Mouse (Mus musculus) kidney, embryonic 15.5 days (tissue): Measurements from ENCODE around the gene Gm3159. TPM values are rescaled to one million over a fixed set of nuclear protein-coding genes. Genes with fewer than 3 reads are reported as not detected.
"Not testable (repeated sequence)": the region's sequence is repeated elsewhere in the genome, so short reads cannot be mapped to it uniquely, and the experiment has no call there.

Source experiments
- ATAC-seq: fragments of 200-750 bp; cut with Nextera tagmentation; replicated peaks from 2 replicates; pipeline ENCODE4 v1.8.0; 2017; ENCODE audit warnings: moderate TSS enrichment; ENCODE audit not compliant: low FRiP score
- H3K27ac ChIP-seq: fragments of 300-500 bp; sonication (generic); 2 replicates; pipeline ENCODE4 v1.5.1; 2015; ENCODE audit warnings: mild to moderate bottlenecking, inconsistent platforms
- H3K27me3 ChIP-seq: fragments of 300-500 bp; sonication (generic); 2 replicates; pipeline ENCODE4 v1.6.1; 2015; ENCODE audit warnings: inconsistent platforms
- H3K36me3 ChIP-seq: fragments of 300-500 bp; sonication (generic); 2 replicates; pipeline ENCODE4 v1.6.1; 2015; ENCODE audit warnings: inconsistent platforms
- H3K4me1 ChIP-seq: fragments of 300-500 bp; sonication (generic); 2 replicates; pipeline ENCODE4 v1.6.1; 2015; ENCODE audit warnings: inconsistent platforms
- H3K4me2 ChIP-seq: fragments of 300-500 bp; sonication (generic); 2 replicates; pipeline ENCODE4 v1.6.1; 2015; ENCODE audit warnings: moderate library complexity, mild to moderate bottlenecking, inconsistent platforms
- H3K4me3 ChIP-seq: fragments of 300-500 bp; sonication (generic); replicated peaks from 2 replicates; pipeline ENCODE4 v1.5.1; 2015; ENCODE audit warnings: mild to moderate bottlenecking, inconsistent platforms
- H3K9ac ChIP-seq: fragments of 300-500 bp; sonication (generic); 2 replicates; pipeline ENCODE4 v1.6.1; 2015; ENCODE audit warnings: mild to moderate bottlenecking, inconsistent platforms
- H3K9me3 ChIP-seq: fragments of 300-500 bp; sonication (generic); replicated peaks from 2 replicates; pipeline ENCODE4 v1.6.1; 2016; ENCODE audit warnings: inconsistent platforms
- WGBS: fragments of 180-500 bp; shearing (Covaris S2); methylation state at CpG from one replicate; pipeline ENCODE4 v1.1.7; 2015; ENCODE audit warnings: mixed read lengths; 5-methylcytosine and 5-hydroxymethylcytosine counted together
- polyA plus RNA-seq: library from polyadenylated mRNA; unstranded; fragments of >200 nt; fragmentation: Nextera tagmentation; extraction: Ambion mirVana; gene quantifications from 2 replicates; pipeline ENCODE4 v1.2.1, GENCODE M21; 2015

Gm3159 gene
- polyA plus RNA-seq: not detected in 2 replicates

GRCm38 (mm10) chr14:4397226-4397625 is at the start of gene Gm3159:
TSS of gene Gm3159 (plus strand) at chr14:4397526.
- H3K27ac ChIP-seq, H3K4me2 ChIP-seq, H3K36me3 ChIP-seq, H3K27me3 ChIP-seq, H3K9me3 ChIP-seq, H3K4me3 ChIP-seq, H3K4me1 ChIP-seq, H3K9ac ChIP-seq, ATAC-seq: not testable (repeated sequence)
- 84% methylated on average over 3 of the region's 3 CpGs for WGBS

- not testable (repeated sequence) for H3K36me3 ChIP-seq, H3K4me2 ChIP-seq, H3K27ac ChIP-seq, H3K27me3 ChIP-seq, H3K9me3 ChIP-seq, H3K4me3 ChIP-seq, H3K4me1 ChIP-seq, H3K9ac ChIP-seq, ATAC-seq
- 88% methylated on average over 3 of the region's 3 CpGs for WGBS
Measured at GRCm38 (mm10) chr14:4368991-4369390, 28.3 kb upstream of the Gm3159 start.

- not testable (repeated sequence) for H3K27ac ChIP-seq, H3K27me3 ChIP-seq, ATAC-seq, H3K4me2 ChIP-seq, H3K9me3 ChIP-seq, H3K9ac ChIP-seq, H3K4me1 ChIP-seq, H3K4me3 ChIP-seq, H3K36me3 ChIP-seq
- 79% methylated on average over 3 of the region's 3 CpGs for WGBS
Measured at GRCm38 (mm10) chr14:4369691-4370090, 27.6 kb upstream of the Gm3159 start.

- not testable (repeated sequence) for H3K9me3 ChIP-seq, ATAC-seq, H3K27ac ChIP-seq, H3K4me1 ChIP-seq, H3K9ac ChIP-seq, H3K4me2 ChIP-seq, H3K36me3 ChIP-seq, H3K27me3 ChIP-seq, H3K4me3 ChIP-seq
Measured at GRCm38 (mm10) chr14:4377871-4378270, 19.5 kb upstream of the Gm3159 start.

- H3K9ac ChIP-seq, H3K4me2 ChIP-seq, H3K27ac ChIP-seq, H3K36me3 ChIP-seq, ATAC-seq, H3K9me3 ChIP-seq, H3K4me1 ChIP-seq, H3K27me3 ChIP-seq, H3K4me3 ChIP-seq: not testable (repeated sequence)
Measured at GRCm38 (mm10) chr14:4385606-4386005, 11.7 kb upstream of the Gm3159 start.

GRCm38 (mm10) chr14:4392841-4393530 is 4.3 kb upstream of the Gm3159 start:
- not testable (repeated sequence) for H3K9ac ChIP-seq, H3K27me3 ChIP-seq, H3K9me3 ChIP-seq, ATAC-seq, H3K4me1 ChIP-seq, H3K27ac ChIP-seq, H3K36me3 ChIP-seq, H3K4me3 ChIP-seq, H3K4me2 ChIP-seq
- 90% methylated on average over 4 of the region's 6 CpGs for WGBS

- H3K27ac ChIP-seq, ATAC-seq, H3K4me3 ChIP-seq, H3K9me3 ChIP-seq, H3K27me3 ChIP-seq, H3K9ac ChIP-seq, H3K4me1 ChIP-seq, H3K36me3 ChIP-seq, H3K4me2 ChIP-seq: not testable (repeated sequence)
Measured at GRCm38 (mm10) chr14:4398624-4399023, 1.3 kb downstream of the Gm3159 start.

GRCm38 (mm10) chr14:4400115-4400789 is 2.9 kb downstream of the Gm3159 start:
- H3K36me3 ChIP-seq, H3K4me1 ChIP-seq, H3K27me3 ChIP-seq, H3K27ac ChIP-seq, H3K4me3 ChIP-seq, ATAC-seq, H3K9me3 ChIP-seq, H3K4me2 ChIP-seq, H3K9ac ChIP-seq: not testable (repeated sequence)
- 82% methylated on average over 5 of the region's 5 CpGs for WGBS

- ATAC-seq, H3K27me3 ChIP-seq, H3K36me3 ChIP-seq, H3K9ac ChIP-seq, H3K4me1 ChIP-seq, H3K27ac ChIP-seq, H3K4me3 ChIP-seq, H3K4me2 ChIP-seq, H3K9me3 ChIP-seq: not testable (repeated sequence)
- WGBS: 70% methylated on average over 5 of the region's 5 CpGs
Measured at GRCm38 (mm10) chr14:4401245-4401644, 3.9 kb downstream of the Gm3159 start.

GRCm38 (mm10) chr14:4403840-4404239 is 6.5 kb downstream of the Gm3159 start:
- not testable (repeated sequence) for ATAC-seq

GRCm38 (mm10) chr14:4409939-4410338 is 12.6 kb downstream of the Gm3159 start:
- H3K4me1 ChIP-seq, H3K9me3 ChIP-seq, ATAC-seq, H3K27me3 ChIP-seq, H3K9ac ChIP-seq, H3K4me2 ChIP-seq, H3K27ac ChIP-seq, H3K36me3 ChIP-seq, H3K4me3 ChIP-seq: not testable (repeated sequence)
- WGBS: 74% methylated on average over 1 of the region's 1 CpGs

More at GRCm38 (mm10) chr14:4403840-4404239, 6.5 kb downstream of the Gm3159 start:
- H3K9me3 ChIP-seq, H3K4me1 ChIP-seq, H3K4me2 ChIP-seq, H3K36me3 ChIP-seq, H3K27me3 ChIP-seq, H3K4me3 ChIP-seq, H3K9ac ChIP-seq, H3K27ac ChIP-seq: not testable (repeated sequence)

- not testable (repeated sequence) for H3K36me3 ChIP-seq, H3K4me1 ChIP-seq, H3K27me3 ChIP-seq, H3K9me3 ChIP-seq, H3K9ac ChIP-seq, ATAC-seq, H3K27ac ChIP-seq
- Histone ChIP-seq H3K4me3 (peak within 1 kb of the TSS; percentile 42), H3K4me2 (peak within 1 kb of the TSS; percentile 68)
- WGBS: under 1% methylated on average over 26 of the region's 59 CpGs
Measured at GRCm38 (mm10) chr14:4414965-4415835, 17.9 kb downstream of the Gm3159 start, which contains the start of gene Gm3164. TSS of gene Gm3164 (plus strand) at chr14:4415448.
